Mouse (Mus musculus) MEL (cell line): ENCODE results near the gene Cyp27b1.

ENCODE experiments used
- CTCF ChIP-seq, 3 experiments: IDR thresholded peaks in 2 of 3; conservative IDR thresholded peaks in 1 of 3; 2 replicates each; pipeline ENCODE4 v1.5.1; 2011 to 2012; ENCODE audit warnings: low read length in 3 of 3, low read depth in 2 of 3, mild to moderate bottlenecking in 2 of 3, improper control_type of control experiment in 1 of 3, inconsistent platforms in 1 of 3, mixed read lengths in 1 of 3, moderate library complexity in 1 of 3; ENCODE audit not compliant: control insufficient read depth in 1 of 3, insufficient read depth in 1 of 3, poor library complexity in 1 of 3, severe bottlenecking in 1 of 3
- ELF1 ChIP-seq: IDR thresholded peaks from 2 replicates; pipeline ENCODE4 v1.6.1; 2014; ENCODE audit warnings: low read depth, mild to moderate bottlenecking, inconsistent platforms, low read length, improper control_type of control experiment, moderate library complexity
- GATA1 ChIP-seq: IDR thresholded peaks from 2 replicates; pipeline ENCODE4 v1.6.1; 2011; ENCODE audit warnings: low read depth, low read length, improper control_type of control experiment
- JUND ChIP-seq: IDR thresholded peaks from 2 replicates; pipeline ENCODE4 v1.6.1; 2011; ENCODE audit warnings: low read depth, mild to moderate bottlenecking, improper control_type of control experiment, low read length
- MYC ChIP-seq: IDR thresholded peaks from 2 replicates; pipeline ENCODE4 v1.6.1; 2011; ENCODE audit warnings: low read depth, mild to moderate bottlenecking, low read length, improper control_type of control experiment, moderate library complexity
- TAL1 ChIP-seq: IDR thresholded peaks from 2 replicates; pipeline ENCODE4 v1.6.1; 2012; ENCODE audit warnings: mild to moderate bottlenecking, inconsistent platforms, low read length, moderate library complexity, mixed read lengths

DNA sequence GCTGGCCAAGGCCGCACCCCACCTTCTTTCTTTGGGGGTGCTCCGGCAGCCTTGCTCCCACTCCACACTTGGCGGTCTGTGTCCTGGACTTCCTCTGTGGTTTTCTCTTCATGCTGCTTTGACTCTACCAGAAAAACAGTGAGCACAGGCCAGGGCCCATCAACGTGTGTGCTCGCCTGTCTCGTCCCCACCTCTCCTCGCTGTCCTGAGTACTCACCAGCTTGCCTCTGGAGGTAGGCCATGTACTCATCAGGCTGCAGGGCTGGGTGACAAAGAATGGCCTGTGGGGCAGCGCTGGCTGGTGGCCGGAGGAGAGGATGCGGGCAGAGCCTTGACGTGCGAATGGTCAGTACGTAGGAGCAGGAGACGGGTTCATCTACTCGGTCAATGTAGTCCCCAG lies 51.8 kb downstream of the Cyp27b1 start:
- TF ChIP-seq JUND, result no peak
- no peak for TF ChIP-seq ELF1
- TF ChIP-seq MYC, result no peak
- no peak for TF ChIP-seq TAL1
- TF ChIP-seq GATA1, result no peak
- no peak for TF ChIP-seq CTCF (IDR thresholded peaks at IDR 0.05 in 2 of 3, conservative IDR thresholded peaks at IDR 0.05 in 1 of 3; ENCODE audit: control insufficient read depth in 1 of 3, insufficient read depth in 1 of 3, low read depth in 2 of 3, low read length in 3 of 3, poor library complexity in 1 of 3, severe bottlenecking in 1 of 3)
